Mouse (Mus musculus) heart, postnatal 0 days (tissue): ENCODE data around the gene Mta3. TPM values are rescaled to one million over a fixed set of nuclear protein-coding genes. Genes with fewer than 3 reads are reported as not detected.

ENCODE experiments used
- ATAC-seq: fragments of 200-750 bp; cut with Nextera tagmentation; 2 replicates; pipeline ENCODE4 v1.8.0; 2017; ENCODE audit warnings: low read depth, moderate number of reproducible peaks, moderate library complexity; ENCODE audit not compliant: insufficient read depth
- DNase-seq: peaks from one replicate; pipeline ENCODE4 v3.0.0-alpha.2; 2016; ENCODE audit warnings: low spot score
- H3K27ac ChIP-seq: fragments of 300-500 bp; sonication (generic); 2 replicates; pipeline ENCODE4 v1.5.1; 2014; ENCODE audit warnings: low read depth, mild to moderate bottlenecking
- H3K27me3 ChIP-seq: fragments of 300-500 bp; sonication (generic); 2 replicates; pipeline ENCODE4 v1.6.1; 2014; ENCODE audit warnings: low read length, mixed read lengths; ENCODE audit not compliant: control insufficient read depth, insufficient read depth
- H3K36me3 ChIP-seq: fragments of 300-500 bp; sonication (generic); replicated peaks from 2 replicates; pipeline ENCODE4 v1.6.1; 2014; ENCODE audit warnings: low read length, mixed read lengths; ENCODE audit not compliant: control insufficient read depth, insufficient read depth
- H3K4me1 ChIP-seq: fragments of 300-500 bp; sonication (generic); 2 replicates; pipeline ENCODE4 v1.6.1; 2014; ENCODE audit warnings: antibody characterized with exemption; ENCODE audit not compliant: control insufficient read depth, insufficient read depth
- H3K4me2 ChIP-seq: fragments of 300-500 bp; sonication (generic); 2 replicates; pipeline ENCODE4 v1.6.1; 2014; ENCODE audit warnings: low read depth, mild to moderate bottlenecking, low read length, moderate library complexity
- H3K4me3 ChIP-seq: fragments of 300-500 bp; sonication (generic); 2 replicates; pipeline ENCODE4 v1.5.1; 2014; ENCODE audit warnings: low read depth, low read length
- H3K9ac ChIP-seq: fragments of 300-500 bp; sonication (generic); replicated peaks from 2 replicates; pipeline ENCODE4 v1.6.1; 2014; ENCODE audit warnings: low read depth, low read length, mixed read lengths
- H3K9me3 ChIP-seq: fragments of 300-500 bp; sonication (generic); replicated peaks from 2 replicates; pipeline ENCODE4 v1.6.1; 2016; ENCODE audit warnings: low read length; ENCODE audit not compliant: control insufficient read depth
- CTCF ChIP-seq: IDR thresholded peaks from 2 replicates; pipeline ENCODE4 v1.5.1; 2016; ENCODE audit warnings: antibody characterized with exemption, control low read depth, low read depth
- EP300 ChIP-seq: IDR thresholded peaks from 2 replicates; pipeline ENCODE4 v1.6.1; 2016; ENCODE audit warnings: antibody characterized with exemption, low read depth
- WGBS: fragments of 180-500 bp; shearing (Covaris S2); extraction: QIAGEN DNeasy Blood & Tissue Kit; methylation state at CpG from one replicate; pipeline ENCODE4 v1.1.7; 2014; 5-methylcytosine and 5-hydroxymethylcytosine counted together
- polyA plus RNA-seq: library from polyadenylated mRNA; unstranded; fragments of >200 nt; fragmentation: Nextera tagmentation; extraction: Ambion mirVana; gene quantifications from 2 replicates; pipeline ENCODE4 v1.2.1, GENCODE M21; 2015
- total RNA-seq: library from RNA; depleted of rRNA; stranded (reverse); fragments of >200 nt; gene quantifications from 2 replicates; pipeline ENCODE4 v1.2.3, GENCODE M21; 2014; ENCODE audit warnings: low replicate concordance

Mta3 gene
- total and polyA plus RNA-seq, 2 experiments from 2014 or later, result 28.3 to 34.3 TPM

DNA sequence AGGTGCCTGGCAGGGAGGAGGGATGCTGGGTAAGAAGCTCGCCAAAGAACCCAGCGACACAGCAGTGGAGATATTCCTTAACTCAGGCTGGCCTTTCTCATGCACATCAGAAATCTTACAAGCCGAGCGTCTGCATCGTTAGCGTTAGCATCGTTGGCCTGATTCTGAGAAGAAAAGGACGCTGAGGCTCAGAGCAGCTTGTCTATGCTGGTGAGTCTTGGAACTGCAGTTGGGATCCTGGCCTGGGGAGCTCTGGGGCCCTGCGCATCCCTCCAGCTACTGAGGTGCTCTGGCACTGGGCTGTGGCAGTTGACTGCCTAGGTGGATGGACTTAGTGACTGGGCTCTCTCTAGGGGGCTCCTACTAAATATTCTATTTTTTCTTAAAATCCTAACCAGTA lies 133.2 kb downstream of the Mta3 start:
- no peak overlapping the region for H3K4me3 ChIP-seq
- no peak for ATAC-seq
- DNase-seq, result no peak
- H3K27me3 ChIP-seq, result no peaks in the 10 kb centered on the region
- 69% methylated on average over 9 of the region's 9 CpGs for WGBS
- no peaks in the 10 kb centered on the region for H3K9me3 ChIP-seq
- H3K4me2 ChIP-seq, result no peak overlapping the region
- H3K4me1 ChIP-seq, result no peaks in the 10 kb centered on the region
- H3K27ac ChIP-seq, result no peak overlapping the region
- TF ChIP-seq EP300 (no peak), CTCF (no peak)
- no peak overlapping the region for H3K9ac ChIP-seq
- no peaks in the 10 kb centered on the region for H3K36me3 ChIP-seq

GRCm38 (mm10) chr17:83841011-83841410 lies 135.0 kb downstream of the Mta3 start:
- Histone ChIP-seq H3K4me1 (no peaks in the 10 kb centered on the region), H3K4me3 (no peak overlapping the region), H3K36me3 (no peaks in the 10 kb centered on the region), H3K9me3 (no peaks in the 10 kb centered on the region), H3K4me2 (no peak overlapping the region), H3K27me3 (no peaks in the 10 kb centered on the region), H3K9ac (no peak overlapping the region), H3K27ac (no peak overlapping the region)
- 74% methylated on average over 5 of the region's 5 CpGs for WGBS
- ATAC-seq, result no peak
- TF ChIP-seq EP300, result no peak
- TF ChIP-seq CTCF, result no peak
- DNase-seq, result no peak

GRCm38 (mm10) chr17:83843780-83844179 lies 137.8 kb downstream of the Mta3 start:
- no peak for TF ChIP-seq CTCF
- no peak for TF ChIP-seq EP300
- H3K4me1 ChIP-seq, result no peaks in the 10 kb centered on the region
- H3K4me3 ChIP-seq, result no peak overlapping the region
- no peak overlapping the region for H3K27ac ChIP-seq
- ATAC-seq (0 out of 2 replicates have a peak, but pooled peaks have one; percentile 41), DNase-seq (no peak)
- no peaks in the 10 kb centered on the region for H3K27me3 ChIP-seq
- H3K9ac ChIP-seq, result no peak overlapping the region
- H3K9me3 ChIP-seq, result no peaks in the 10 kb centered on the region
- no peak overlapping the region for H3K4me2 ChIP-seq
- WGBS, result 22% methylated on average over 7 of the region's 7 CpGs
- no peaks in the 10 kb centered on the region for H3K36me3 ChIP-seq

- ATAC-seq, result no peak
- Histone ChIP-seq H3K4me2 (no peak overlapping the region), H3K4me1 (no peaks in the 10 kb centered on the region), H3K9ac (no peak overlapping the region), H3K27ac (no peak overlapping the region), H3K36me3 (no peaks in the 10 kb centered on the region), H3K9me3 (no peaks in the 10 kb centered on the region), H3K4me3 (no peak overlapping the region), H3K27me3 (no peaks in the 10 kb centered on the region)
- TF ChIP-seq CTCF, result no peak
- no peak for TF ChIP-seq EP300
- 79% methylated on average over 6 of the region's 8 CpGs for WGBS
- DNase-seq, result no peak
These were observed 139.6 kb downstream of the Mta3 start for GRCm38 (mm10) chr17:83845538-83845937.

GRCm38 (mm10) chr17:83846301-83847021 lies 140.5 kb downstream of the Mta3 start:
- Histone ChIP-seq H3K4me1 (no peaks in the 10 kb centered on the region), H3K9me3 (no peaks in the 10 kb centered on the region), H3K27me3 (no peaks in the 10 kb centered on the region), H3K27ac (no peak overlapping the region), H3K9ac (no peak overlapping the region), H3K4me2 (no peak overlapping the region), H3K36me3 (no peaks in the 10 kb centered on the region), H3K4me3 (no peak overlapping the region)
- TF ChIP-seq EP300, result no peak
- TF ChIP-seq CTCF, result no peak
- DNase-seq (no peak), ATAC-seq (no peak)
- WGBS, result 75% methylated on average over 21 of the region's 21 CpGs

GRCm38 (mm10) chr17:83847100-83847499 lies 141.1 kb downstream of the Mta3 start:
- no peaks in the 10 kb centered on the region for H3K36me3 ChIP-seq

More at GRCm38 (mm10) chr17:83847100-83847499, 141.1 kb downstream of the Mta3 start:
- H3K27me3 ChIP-seq, result no peaks in the 10 kb centered on the region
- H3K9ac ChIP-seq, result no peak overlapping the region
- TF ChIP-seq CTCF, result no peak
- TF ChIP-seq EP300, result no peak
- no peak overlapping the region for H3K4me2 ChIP-seq
- no peaks in the 10 kb centered on the region for H3K9me3 ChIP-seq
- H3K4me1 ChIP-seq, result no peaks in the 10 kb centered on the region
- H3K27ac ChIP-seq, result no peak overlapping the region
- ATAC-seq, result no peak
- H3K4me3 ChIP-seq, result no peak overlapping the region
- 67% methylated on average over 6 of the region's 6 CpGs for WGBS
- no peak for DNase-seq
